Mouse (Mus musculus) bone marrow, adult 2 months (tissue): Measurements from ENCODE around the gene Pfas.

Experiments used
- CTCF ChIP-seq: fragments of 200-500 bp; IDR thresholded peaks from 2 replicates; pipeline ENCODE4 v1.5.1; 2011; ENCODE audit warnings: low read length, control low read depth; ENCODE audit not compliant: control insufficient read depth, insufficient read depth
- POLR2A ChIP-seq: fragments of 200-500 bp; IDR thresholded peaks from 2 replicates; pipeline ENCODE4 v1.6.1; 2011; ENCODE audit warnings: low read depth, mild to moderate bottlenecking, control low read depth, low read length, borderline replicate concordance; ENCODE audit not compliant: control insufficient read depth

DNA sequence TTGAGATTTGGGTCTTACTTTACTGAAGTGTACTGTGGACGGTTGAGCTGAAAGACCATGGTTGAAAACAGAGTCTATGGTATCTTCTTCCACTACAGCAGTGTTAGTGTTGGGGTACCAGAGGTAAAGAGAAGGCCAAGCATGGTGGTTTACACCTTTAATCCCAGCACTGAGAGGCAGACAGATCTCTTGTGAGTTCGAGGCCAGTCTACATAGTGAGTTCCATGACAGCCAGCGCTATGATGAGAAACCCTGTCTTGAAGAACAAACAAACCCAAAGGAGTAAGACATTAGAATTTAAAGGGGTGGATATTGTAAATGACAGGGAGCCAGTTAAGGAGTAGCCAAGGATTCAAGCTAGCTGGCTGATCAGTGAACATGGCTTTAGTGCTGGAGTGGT, 8.5 kb upstream of the Pfas start:
- TF ChIP-seq CTCF (no peak), POLR2A (no peak)
